Mouse (Mus musculus): ENCODE measurements around the gene Ccno. TPM values are rescaled to one million over a fixed set of nuclear protein-coding genes. Genes with fewer than 3 reads are reported as not detected.
A peak's percentile ranks its signal among the peaks of the same experiment; 100 is the strongest.

The Ccno gene
- polyA plus RNA-seq, 1 experiment from 2014 or later = 5.2 TPM

DNA sequence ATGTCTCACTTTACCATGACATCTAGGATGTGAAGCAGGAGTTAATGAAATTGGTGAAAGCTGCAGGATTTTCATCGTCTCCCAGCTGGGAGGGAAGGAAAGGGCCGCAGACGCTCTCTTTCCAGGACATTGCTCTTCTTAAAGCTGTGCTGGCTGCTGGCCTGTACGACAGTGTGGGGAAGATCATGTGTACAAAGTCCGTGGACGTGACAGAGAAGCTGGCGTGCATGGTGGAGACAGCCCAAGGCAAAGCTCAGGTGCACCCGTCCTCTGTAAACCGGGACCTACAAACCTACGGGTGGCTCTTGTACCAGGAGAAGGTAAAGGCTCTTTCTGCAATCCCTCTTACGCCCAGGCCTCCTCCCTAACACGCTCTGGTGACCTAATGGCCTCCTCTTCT is 23.2 kb upstream of the Ccno start:
- WGBS = 91% methylated on average over 12 of the region's 12 CpGs
- Histone ChIP-seq H3K27ac (ENCODE audit: low read depth) (no peak overlapping the region), H3K36me3 (ENCODE audit: insufficient read depth) (peaks cover 50% of the 10 kb centered on the region)

GRCm38 (mm10) chr13:112967267-112967666 is 20.3 kb upstream of the Ccno start:
- Histone ChIP-seq H3K9me3 (ENCODE audit: low read depth, low read length) (no peaks in the 10 kb centered on the region), H3K27ac (ENCODE audit: low read depth) (no peak overlapping the region), H3K4me2 (no peak overlapping the region), H3K27me3 (ENCODE audit: insufficient read depth, low read length) (no peaks in the 10 kb centered on the region), H3K9ac (no peak overlapping the region), H3K4me3 (ENCODE audit: low read depth, low read length) (no peak overlapping the region), H3K4me1 (ENCODE audit: insufficient read depth) (no peaks in the 10 kb centered on the region), H3K36me3 (ENCODE audit: insufficient read depth) (peaks cover 43% of the 10 kb centered on the region)
- DNase-seq = no peak
- TF ChIP-seq CTCF (IDR thresholded peaks at IDR 0.05; ENCODE audit: low read depth) = no peak
- 87% methylated on average over 5 of the region's 5 CpGs for WGBS
- no peak for ATAC-seq (ENCODE audit: insufficient read depth)

More for the DNA sequence above, 23.2 kb upstream of the Ccno start:
- TF ChIP-seq CTCF (IDR thresholded peaks at IDR 0.05; ENCODE audit: low read depth) = no peak
- H3K9ac ChIP-seq = no peak overlapping the region
- no peaks in the 10 kb centered on the region for H3K9me3 ChIP-seq (ENCODE audit: low read depth, low read length)
- no peaks in the 10 kb centered on the region for H3K4me1 ChIP-seq (ENCODE audit: insufficient read depth)
- DNase-seq (no peak), ATAC-seq (ENCODE audit: insufficient read depth) (no peak)
- no peak overlapping the region for H3K4me3 ChIP-seq (ENCODE audit: low read depth, low read length)
- H3K27me3 ChIP-seq (ENCODE audit: insufficient read depth, low read length) = no peaks in the 10 kb centered on the region
- H3K4me2 ChIP-seq = no peak overlapping the region

DNA sequence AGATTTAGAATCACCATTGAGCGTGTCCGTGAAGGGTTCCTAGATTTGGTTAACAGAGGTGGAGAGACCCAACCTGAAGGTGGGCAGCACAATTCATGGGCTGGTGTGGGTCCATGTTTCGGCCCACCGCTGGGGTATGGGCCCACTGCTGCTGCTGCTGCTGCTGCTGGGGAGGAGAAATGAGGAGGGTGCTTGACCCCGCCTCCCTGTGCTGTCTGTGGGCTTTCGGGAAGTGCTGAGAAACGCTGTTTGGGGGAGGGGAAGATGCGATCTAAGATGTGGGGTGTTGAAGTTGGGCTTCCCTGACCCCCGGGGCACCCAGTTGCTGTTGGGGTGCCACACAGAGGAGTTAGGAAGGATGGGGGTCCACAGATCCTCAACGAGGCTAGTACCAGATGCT is 10.9 kb upstream of the Ccno start:
- Histone ChIP-seq H3K27me3 (ENCODE audit: insufficient read depth, low read length) (peaks cover 3% of the 10 kb centered on the region; the same call in 1 of the 2 replicates), H3K27ac (ENCODE audit: low read depth) (no peak overlapping the region), H3K36me3 (ENCODE audit: insufficient read depth) (no peaks in the 10 kb centered on the region), H3K9me3 (ENCODE audit: low read depth, low read length) (no peaks in the 10 kb centered on the region), H3K4me3 (ENCODE audit: low read depth, low read length) (no peak overlapping the region), H3K4me2 (peak overlapping the region; percentile 43), H3K4me1 (ENCODE audit: insufficient read depth) (no peaks in the 10 kb centered on the region), H3K9ac (no peak overlapping the region)
- no peak for DNase-seq
- ATAC-seq (ENCODE audit: insufficient read depth) = no peak
- WGBS = 36% methylated on average over 10 of the region's 10 CpGs
- no peak for TF ChIP-seq CTCF (IDR thresholded peaks at IDR 0.05; ENCODE audit: low read depth)

- Histone ChIP-seq H3K27me3 (ENCODE audit: insufficient read depth, low read length) (peaks cover 58% of the 10 kb centered on the region), H3K4me1 (ENCODE audit: insufficient read depth) (no peaks in the 10 kb centered on the region; the same call in 1 of the 2 replicates), H3K4me2 (peak overlapping the region; percentile 100; the same call in 1 of the 2 replicates), H3K27ac (ENCODE audit: low read depth) (no peak overlapping the region), H3K9ac (no peak overlapping the region), H3K9me3 (ENCODE audit: low read depth, low read length) (no peaks in the 10 kb centered on the region), H3K4me3 (ENCODE audit: low read depth, low read length) (0 out of 2 replicates have a peak overlapping the region, but pooled peaks have one; percentile 51), H3K36me3 (ENCODE audit: insufficient read depth) (no peaks in the 10 kb centered on the region)
- TF ChIP-seq CTCF (IDR thresholded peaks at IDR 0.05; ENCODE audit: low read depth) = no peak
- ATAC-seq (ENCODE audit: insufficient read depth) (no peak), DNase-seq (peak; percentile 28)
- 8% methylated on average over 18 of the region's 18 CpGs for WGBS
Observed at GRCm38 (mm10) chr13:112985605-112986450, 1.8 kb upstream of the Ccno start.

- WGBS = 1% methylated on average over 17 of the region's 17 CpGs
- Histone ChIP-seq H3K4me3 (ENCODE audit: low read depth, low read length) (peak overlapping the region; percentile 51; the same call in 1 of the 2 replicates), H3K9me3 (ENCODE audit: low read depth, low read length) (no peaks in the 10 kb centered on the region), H3K27ac (ENCODE audit: low read depth) (no peak overlapping the region), H3K9ac (no peak overlapping the region), H3K4me1 (ENCODE audit: insufficient read depth) (no peaks in the 10 kb centered on the region; the same call in 1 of the 2 replicates), H3K4me2 (peak overlapping the region; percentile 100), H3K36me3 (ENCODE audit: insufficient read depth) (no peaks in the 10 kb centered on the region), H3K27me3 (ENCODE audit: insufficient read depth, low read length) (peaks cover 64% of the 10 kb centered on the region)
- ATAC-seq (ENCODE audit: insufficient read depth) (no peak), DNase-seq (no peak)
- no peak for TF ChIP-seq CTCF (IDR thresholded peaks at IDR 0.05; ENCODE audit: low read depth)
Observed at GRCm38 (mm10) chr13:112986451-112986950, 1.1 kb upstream of the Ccno start.

DNA sequence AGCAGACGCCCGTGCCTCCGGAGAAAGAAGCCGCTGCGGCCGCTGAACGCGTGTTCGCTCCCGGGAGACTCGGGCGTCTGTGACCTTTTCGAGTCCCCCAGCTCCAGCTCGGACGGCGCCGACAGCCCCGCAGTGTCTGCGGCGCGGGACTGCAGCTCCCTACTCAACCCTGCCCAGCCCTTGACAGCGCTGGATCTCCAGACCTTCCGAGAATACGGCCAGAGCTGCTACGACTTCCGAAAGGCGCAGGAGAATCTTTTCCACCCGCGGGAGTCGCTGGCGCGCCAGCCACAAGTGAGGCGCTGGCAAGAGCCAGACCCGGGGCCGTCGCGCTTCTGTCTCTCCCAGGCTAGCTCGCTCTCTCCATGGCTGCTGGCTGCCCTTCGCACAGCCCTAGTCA is 389 bp downstream of the Ccno start:
- H3K9ac ChIP-seq = peak overlapping the region; percentile 55
- WGBS = under 1% methylated on average over 39 of the region's 39 CpGs
- TF ChIP-seq CTCF (IDR thresholded peaks at IDR 0.05; ENCODE audit: low read depth) = no peak
- no peaks in the 10 kb centered on the region for H3K9me3 ChIP-seq (ENCODE audit: low read depth, low read length)
- ATAC-seq (ENCODE audit: insufficient read depth) = peak; percentile 37
- H3K4me3 ChIP-seq (ENCODE audit: low read depth, low read length) = peak overlapping the region; percentile 51
- peak overlapping the region; percentile 100 for H3K4me2 ChIP-seq
- no peaks in the 10 kb centered on the region; the same call in 1 of the 2 replicates for H3K4me1 ChIP-seq (ENCODE audit: insufficient read depth)
- no peaks in the 10 kb centered on the region for H3K36me3 ChIP-seq (ENCODE audit: insufficient read depth)
- no peak overlapping the region for H3K27ac ChIP-seq (ENCODE audit: low read depth)
- peak; percentile 64 for DNase-seq
- peaks cover 73% of the 10 kb centered on the region for H3K27me3 ChIP-seq (ENCODE audit: insufficient read depth, low read length)

DNA sequence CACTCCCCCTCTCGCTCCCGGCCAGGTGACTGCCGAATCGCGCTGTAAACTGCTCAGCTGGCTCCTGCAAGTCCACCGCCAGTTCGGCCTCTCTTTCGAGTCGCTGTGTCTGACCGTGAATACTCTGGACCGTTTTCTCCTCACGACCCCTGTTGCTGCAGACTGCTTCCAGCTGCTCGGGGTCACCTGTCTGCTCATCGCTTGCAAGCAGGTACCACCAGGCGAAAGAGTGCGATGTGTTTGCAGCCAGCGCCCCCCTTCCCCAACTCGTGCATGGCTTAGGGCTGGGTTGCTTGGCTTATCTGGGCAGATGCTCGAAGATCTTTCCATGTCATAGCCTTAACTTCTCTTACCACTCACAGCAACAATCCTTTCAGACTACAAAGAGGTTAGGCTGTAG is 1.3 kb downstream of the Ccno start:
- Histone ChIP-seq H3K4me2 (peak overlapping the region; percentile 100), H3K4me1 (ENCODE audit: insufficient read depth) (no peaks in the 10 kb centered on the region; the same call in 1 of the 2 replicates), H3K36me3 (ENCODE audit: insufficient read depth) (no peaks in the 10 kb centered on the region), H3K4me3 (ENCODE audit: low read depth, low read length) (peak overlapping the region; percentile 51), H3K27ac (ENCODE audit: low read depth) (no peak overlapping the region), H3K27me3 (ENCODE audit: insufficient read depth, low read length) (peaks cover 82% of the 10 kb centered on the region), H3K9ac (no peak overlapping the region), H3K9me3 (ENCODE audit: low read depth, low read length) (no peaks in the 10 kb centered on the region)
- no peak for ATAC-seq (ENCODE audit: insufficient read depth)
- no peak for DNase-seq
- no peak for TF ChIP-seq CTCF (IDR thresholded peaks at IDR 0.05; ENCODE audit: low read depth)
- WGBS = 1% methylated on average over 19 of the region's 19 CpGs

Measured in lung, embryonic 14.5 days (tissue).